Mouse (Mus musculus): ENCODE results near the gene Plek.

- no peak for TF ChIP-seq CTCF (IDR thresholded peaks at IDR 0.05; ENCODE audit: borderline replicate concordance, extremely low read depth, insufficient read depth, insufficient read length)
- no peak for TF ChIP-seq POLR2A (IDR thresholded peaks at IDR 0.05; ENCODE audit: borderline replicate concordance, extremely low read depth, insufficient read depth, insufficient read length, poor library complexity, severe bottlenecking)
Observed at GRCm38 (mm10) chr11:17003757-17004156, 48.4 kb downstream of the Plek start.
